Mouse (Mus musculus): ENCODE measurements around the gene Ttc7b.

- TF ChIP-seq CTCF (IDR thresholded peaks at IDR 0.05; ENCODE audit: low read depth) (no peak), EP300 (IDR thresholded peaks at IDR 0.05; ENCODE audit: low read depth) (no peak)
Measured at GRCm38 (mm10) chr12:100275850-100276249, 244.8 kb downstream of the Ttc7b start.

Measured in liver, postnatal 0 days (tissue).